Mouse (Mus musculus) forebrain, postnatal 0 days (tissue): ENCODE results near the gene Ebp. TPM values are rescaled to one million over a fixed set of nuclear protein-coding genes. Genes with fewer than 3 reads are reported as not detected.

Source experiments
- ATAC-seq: fragments of 200-750 bp; cut with Nextera tagmentation; 2 replicates; pipeline ENCODE4 v1.8.0; 2017; ENCODE audit warnings: mild to moderate bottlenecking, moderate library complexity
- DNase-seq: peaks from one replicate; pipeline ENCODE4 v3.0.0-alpha.2; 2015
- H3K27ac ChIP-seq: fragments of 300-500 bp; sonication (generic); 2 replicates; pipeline ENCODE4 v1.5.1; 2014; ENCODE audit warnings: low read depth, mild to moderate bottlenecking, antibody characterized with exemption, low read length, moderate library complexity, mixed read lengths
- H3K27me3 ChIP-seq: fragments of 300-500 bp; sonication (generic); 2 replicates; pipeline ENCODE4 v1.6.1; 2014; ENCODE audit warnings: mild to moderate bottlenecking, low read length, mixed read lengths; ENCODE audit not compliant: insufficient read depth
- H3K36me3 ChIP-seq: fragments of 300-500 bp; sonication (generic); 2 replicates; pipeline ENCODE4 v1.6.1; 2014; ENCODE audit warnings: mild to moderate bottlenecking, moderate library complexity; ENCODE audit not compliant: insufficient read depth
- H3K4me1 ChIP-seq: fragments of 300-500 bp; sonication (generic); 2 replicates; pipeline ENCODE4 v1.6.1; 2014; ENCODE audit warnings: antibody characterized with exemption; ENCODE audit not compliant: insufficient read depth
- H3K4me2 ChIP-seq: fragments of 300-500 bp; sonication (generic); 2 replicates; pipeline ENCODE4 v1.6.1; 2014; ENCODE audit warnings: low read depth, mild to moderate bottlenecking, moderate library complexity
- H3K4me3 ChIP-seq: fragments of 300-500 bp; sonication (generic); 2 replicates; pipeline ENCODE4 v1.5.1; 2014; ENCODE audit warnings: low read depth, low read length, mixed read lengths
- H3K9ac ChIP-seq: fragments of 300-500 bp; sonication (generic); 2 replicates; pipeline ENCODE4 v1.6.1; 2014; ENCODE audit warnings: mild to moderate bottlenecking
- H3K9me3 ChIP-seq: fragments of 300-500 bp; sonication (generic); 2 replicates; pipeline ENCODE4 v1.6.1; 2016; ENCODE audit warnings: low read length
- CTCF ChIP-seq: sonication (generic); IDR thresholded peaks from 2 replicates; pipeline ENCODE4 v1.5.1; 2016; ENCODE audit warnings: antibody characterized with exemption, control low read depth, low read depth
- WGBS: fragments of 180-500 bp; shearing (Covaris S2); extraction: QIAGEN DNeasy Blood & Tissue Kit; methylation state at CpG from one replicate; pipeline ENCODE4 v1.1.7; 2014; 5-methylcytosine and 5-hydroxymethylcytosine counted together
- polyA plus RNA-seq: library from polyadenylated mRNA; unstranded; fragments of >200 nt; fragmentation: Nextera tagmentation; extraction: Ambion mirVana; gene quantifications from 2 replicates; pipeline ENCODE4 v1.2.1, GENCODE M21; 2015
- total RNA-seq: library from RNA; depleted of rRNA; stranded (reverse); fragments of >200 nt; gene quantifications from 2 replicates; pipeline ENCODE4 v1.2.3, GENCODE M21; 2014; rRNA removed

Ebp gene
- total and polyA plus RNA-seq, 2 experiments from 2014 or later: 11.3 to 23.9 TPM

GRCm38 (mm10) chrX:8141058-8141457, 52.3 kb downstream of the Ebp start:
- peaks cover 13% of the 10 kb centered on the region for H3K36me3 ChIP-seq
- no peak for ATAC-seq
- no peak overlapping the region for H3K9ac ChIP-seq
- H3K4me2 ChIP-seq: no peak overlapping the region
- H3K27me3 ChIP-seq: no peaks in the 10 kb centered on the region
- H3K4me1 ChIP-seq: 0 out of 2 replicates have a peak, but pooled peaks cover 3% of the 10 kb centered on the region
- no peak for DNase-seq
- no peak overlapping the region for H3K4me3 ChIP-seq
- TF ChIP-seq CTCF: no peak
- 74% methylated on average over 3 of the region's 3 CpGs for WGBS
- no peaks in the 10 kb centered on the region for H3K9me3 ChIP-seq
- no peak overlapping the region for H3K27ac ChIP-seq

GRCm38 (mm10) chrX:8140446-8140845, 52.9 kb downstream of the Ebp start:
- no peak overlapping the region for H3K4me3 ChIP-seq
- 91% methylated on average over 2 of the region's 2 CpGs for WGBS
- no peaks in the 10 kb centered on the region for H3K9me3 ChIP-seq
- no peak overlapping the region for H3K27ac ChIP-seq
- DNase-seq: no peak
- no peak for ATAC-seq
- 0 out of 2 replicates have a peak, but pooled peaks cover 3% of the 10 kb centered on the region for H3K4me1 ChIP-seq
- no peak overlapping the region for H3K9ac ChIP-seq
- no peaks in the 10 kb centered on the region for H3K27me3 ChIP-seq
- no peak for TF ChIP-seq CTCF
- H3K4me2 ChIP-seq: no peak overlapping the region
- peaks cover 13% of the 10 kb centered on the region for H3K36me3 ChIP-seq

GRCm38 (mm10) chrX:8139480-8139879, 53.8 kb downstream of the Ebp start:
- DNase-seq (no peak), ATAC-seq (no peak)
- Histone ChIP-seq H3K27me3 (no peaks in the 10 kb centered on the region), H3K27ac (no peak overlapping the region), H3K4me3 (no peak overlapping the region), H3K36me3 (peaks cover 13% of the 10 kb centered on the region), H3K9ac (no peak overlapping the region), H3K9me3 (no peaks in the 10 kb centered on the region), H3K4me1 (0 out of 2 replicates have a peak, but pooled peaks cover 3% of the 10 kb centered on the region), H3K4me2 (no peak overlapping the region)
- peak; percentile 8; the same call in 1 of the 2 replicates for TF ChIP-seq CTCF
- WGBS: 58% methylated on average over 1 of the region's 1 CpGs

GRCm38 (mm10) chrX:8135886-8136285, 57.4 kb downstream of the Ebp start:
- no peak overlapping the region for H3K27ac ChIP-seq
- no peaks in the 10 kb centered on the region for H3K36me3 ChIP-seq
- WGBS: 46% methylated on average over 2 of the region's 2 CpGs
- no peak overlapping the region for H3K4me3 ChIP-seq
- H3K9ac ChIP-seq: no peak overlapping the region
- DNase-seq (no peak), ATAC-seq (no peak)
- H3K4me2 ChIP-seq: no peak overlapping the region
- H3K27me3 ChIP-seq: no peaks in the 10 kb centered on the region
- no peak for TF ChIP-seq CTCF
- no peaks in the 10 kb centered on the region for H3K9me3 ChIP-seq
- H3K4me1 ChIP-seq: no peaks in the 10 kb centered on the region

Other genes with a start within 250 kb of the Ebp start
- gene Hdac6, start 245.6 kb downstream of the Ebp start, total RNA-seq: 62.3 and 87.3 TPM in 2 replicates
- gene Hdac6, start 245.6 kb downstream of the Ebp start, polyA plus RNA-seq: 42.3 and 51.8 TPM in 2 replicates
- gene Gata1, start 215.4 kb downstream of the Ebp start, total RNA-seq: 0.15 TPM in 1 of 2 replicates, not detected in the other
- gene Gata1, start 215.4 kb downstream of the Ebp start, polyA plus RNA-seq: not detected in 2 replicates
- gene Glod5, start 175.0 kb downstream of the Ebp start, total RNA-seq: 0.43 and 0.77 TPM in 2 replicates
- 0.45 and 1.2 TPM in 2 replicates for gene Glod5, start 175.0 kb downstream of the Ebp start, polyA plus RNA-seq
- gene Suv39h1, start 118.8 kb downstream of the Ebp start, total RNA-seq: 38.7 and 46.1 TPM in 2 replicates
- 33.7 and 37.7 TPM in 2 replicates for gene Suv39h1, start 118.8 kb downstream of the Ebp start, polyA plus RNA-seq
- gene Was, start 103.0 kb downstream of the Ebp start, total RNA-seq: 0.81 and 0.85 TPM in 2 replicates
- gene Was, start 103.0 kb downstream of the Ebp start, polyA plus RNA-seq: 0.09 and 0.30 TPM in 2 replicates
- 261 and 316 TPM in 2 replicates for gene Wdr13, start 60.6 kb downstream of the Ebp start, total RNA-seq
- gene Wdr13, start 60.6 kb downstream of the Ebp start, polyA plus RNA-seq: 45.2 and 58.4 TPM in 2 replicates
- gene Rbm3, start 47.6 kb downstream of the Ebp start, total RNA-seq: 581 and 651 TPM in 2 replicates
- 541 and 677 TPM in 2 replicates for gene Rbm3, start 47.6 kb downstream of the Ebp start, polyA plus RNA-seq
- 16.3 and 19.3 TPM in 2 replicates for gene Tbc1d25, start 17.3 kb downstream of the Ebp start, total RNA-seq
- gene Tbc1d25, start 17.3 kb downstream of the Ebp start, polyA plus RNA-seq: 19.4 and 22.7 TPM in 2 replicates
- 37.0 and 45.8 TPM in 2 replicates for gene Porcn, start 13.0 kb upstream of the Ebp start, total RNA-seq
- 39.4 and 46.6 TPM in 2 replicates for gene Porcn, start 13.0 kb upstream of the Ebp start, polyA plus RNA-seq
- 36.9 and 44.9 TPM in 2 replicates for gene Ftsj1, start 58.9 kb upstream of the Ebp start, total RNA-seq
- 40.0 and 45.4 TPM in 2 replicates for gene Ftsj1, start 58.9 kb upstream of the Ebp start, polyA plus RNA-seq
- 15.3 and 20.8 TPM in 2 replicates for gene Slc38a5, start 77.6 kb upstream of the Ebp start, total RNA-seq
- 21.5 and 25.0 TPM in 2 replicates for gene Slc38a5, start 77.6 kb upstream of the Ebp start, polyA plus RNA-seq
- gene Ssxb10, start 133.9 kb upstream of the Ebp start, total RNA-seq: not detected in 2 replicates
- gene Ssxb10, start 133.9 kb upstream of the Ebp start, polyA plus RNA-seq: not detected in 2 replicates
- gene Ssxb9, start 173.5 kb upstream of the Ebp start, total RNA-seq: not detected in 2 replicates
- gene Ssxb9, start 173.5 kb upstream of the Ebp start, polyA plus RNA-seq: not detected in 2 replicates
- not detected in 2 replicates for gene Ssxb1, start 219.8 kb upstream of the Ebp start, total RNA-seq
- gene Ssxb1, start 219.8 kb upstream of the Ebp start, polyA plus RNA-seq: not detected in 2 replicates